In the genomic region with DNA sequence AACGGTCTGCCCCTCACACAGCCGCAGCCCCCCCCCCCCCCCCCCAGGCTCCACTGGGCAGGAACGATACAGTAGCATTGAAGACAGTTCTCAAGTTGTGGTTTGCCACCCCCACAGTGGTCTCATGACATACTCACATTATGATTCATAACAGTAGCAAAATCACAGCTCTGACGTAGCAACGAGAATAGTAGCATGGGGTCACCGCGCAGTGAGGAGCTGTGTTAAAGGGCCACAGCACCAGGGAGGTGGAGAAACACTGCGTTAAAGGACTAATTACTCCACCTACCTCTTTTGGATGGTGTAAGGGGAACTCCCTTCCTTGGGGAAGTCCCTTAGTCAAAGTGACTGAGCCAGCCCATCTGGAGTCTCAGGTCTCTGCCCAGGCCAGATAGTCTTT, we compare ENCODE assay signal across 14 mouse cellular contexts. TPM values are rescaled to one million over a fixed set of nuclear protein-coding genes. Genes with fewer than 3 reads are reported as not detected.
A peak's percentile ranks its signal among the peaks of the same experiment; 100 is the strongest.
DNase-seq lines count a peak whose midpoint lies in the region; ATAC-seq lines count a peak whose summit lies in the region.
"Had no signal": no experiment of that assay in that cellular context is flagged by ENCODE, and none has a peak within 500 bp of the region (broad histone marks: within the 10 kb centered on the region; RNA-seq: fewer than 3 reads in every experiment).

No protein-coding gene starts in this region.

- peak; percentile 36 for DNase-seq in heart, adult 8-10 months (ENCODE audit: low spot score)
- DNase-seq in heart, postnatal 4 days: no peak
- peak; percentile 73 for DNase-seq in fibroblast of lung, adult 2 months (ENCODE audit: low read depth)
- peak; percentile 84 to 87 for DNase-seq in natural killer cell, adult 2 months (ENCODE audit: low spot score in 2 of 2)
- DNase-seq in right cerebral cortex, adult 2 months (ENCODE audit: low spot score in 2 of 2): no peak
- no peak for DNase-seq in cerebellum, adult 9-10 months
- DNase-seq: kidney, postnatal 25 days; lung, adult 18-20 months; right cerebral cortex, postnatal 4 days had no signal

- H3K9ac ChIP-seq in hindbrain, embryonic 13.5 days: no peak overlapping the region
- H3K9ac ChIP-seq: hindbrain, embryonic 14.5 days had no signal

- 0 out of 2 replicates have a peak, but pooled peaks cover 8% of the 10 kb centered on the region for H3K27me3 ChIP-seq in hindbrain, embryonic 13.5 days

- no peaks in the 10 kb centered on the region for H3K4me1 ChIP-seq in hindbrain, embryonic 13.5 days (replicated peaks)

- H3K4me2 ChIP-seq in hindbrain, embryonic 13.5 days: no peak overlapping the region
- H3K4me2 ChIP-seq: hindbrain, embryonic 14.5 days had no signal

- WGBS in hindbrain, embryonic 13.5 days: 68% methylated on average over 7 of the region's 8 CpGs

- no peaks in the 10 kb centered on the region for H3K36me3 ChIP-seq in hindbrain, embryonic 13.5 days

- no peaks in the 10 kb centered on the region for H3K9me3 ChIP-seq in hindbrain, embryonic 13.5 days

- ATAC-seq in CD4-positive, CD25-positive, alpha-beta regulatory T cell, adult 4 months: peak; percentile 96
- no peak for ATAC-seq in hindbrain, embryonic 13.5 days (ENCODE audit: low FRiP score)

- H3K4me3 ChIP-seq in hindbrain, embryonic 13.5 days: no peak overlapping the region

- H3K27ac ChIP-seq in hindbrain, embryonic 13.5 days: no peak overlapping the region
- H3K27ac ChIP-seq: hindbrain, embryonic 14.5 days had no signal

RNA-seq across cellular contexts. Expression of a gene that starts 14.3 kb away (rescaled TPM):
- 1 to 10 TPM; 5.7 to 6.4 (median 6.2) TPM for total RNA-seq in heart, adult 8-10 months (2022)
- total RNA-seq in heart, postnatal 4 days (2021): 10 to 100 TPM; 15.1 to 15.7 TPM
- 10 to 100 TPM; 29.0 to 60.4 TPM for polyA plus RNA-seq in CD4-positive, CD25-positive, alpha-beta regulatory T cell, adult 4 months (2017; shearing (Covaris generic))
- polyA plus RNA-seq in hindbrain, embryonic 13.5 days (2015; fragmentation: Nextera tagmentation; extraction: Ambion mirVana): 8.9 and 9.8 TPM in 2 replicates

RNA-seq across cellular contexts. Expression of a gene that starts 27.9 kb away (rescaled TPM):
- 10 to 100 TPM; 20.6 to 33.5 (median 24.9) TPM for total RNA-seq in heart, adult 8-10 months (2022)
- 10 to 100 TPM; 16.9 to 23.8 TPM for total RNA-seq in heart, postnatal 4 days (2021)
- 1 to 10 TPM; 4.5 to 6.0 TPM for polyA plus RNA-seq in CD4-positive, CD25-positive, alpha-beta regulatory T cell, adult 4 months (2017; shearing (Covaris generic))
- 24.4 and 27.1 TPM in 2 replicates for polyA plus RNA-seq in hindbrain, embryonic 13.5 days (2015; fragmentation: Nextera tagmentation; extraction: Ambion mirVana)

RNA-seq across cellular contexts. Expression of a gene that starts 39.1 kb away (rescaled TPM):
- not detected for total RNA-seq in heart, adult 8-10 months (2022)
- not detected for total RNA-seq in heart, postnatal 4 days (2021)
- polyA plus RNA-seq in CD4-positive, CD25-positive, alpha-beta regulatory T cell, adult 4 months (2017; shearing (Covaris generic)): not detected
- not detected in 2 replicates for polyA plus RNA-seq in hindbrain, embryonic 13.5 days (2015; fragmentation: Nextera tagmentation; extraction: Ambion mirVana)
- total RNA-seq: left cerebral cortex, postnatal 10 days had no signal
- polyA plus RNA-seq: forebrain, embryonic 11.5 days; hindbrain, embryonic 14.5 days had no signal

Comparison
In these comparisons a context has a peak if more than half of its experiments do, and no peak if none do; other contexts are left out.
1. DNase-seq: peak in heart, adult 8-10 months (single experiment), fibroblast of lung, adult 2 months (single experiment) and natural killer cell, adult 2 months (2 of 2); none in heart, postnatal 4 days (single experiment), right cerebral cortex, adult 2 months (0 of 2) and cerebellum, adult 9-10 months (single experiment).